Mouse (Mus musculus) erythroblast, embryonic 14.5 days (primary cell): ENCODE results near the gene Nkd1.

ENCODE experiments used
- GATA1 ChIP-seq: IDR thresholded peaks from 2 replicates; pipeline ENCODE4 v1.6.1; 2012; ENCODE audit warnings: low read length, inconsistent platforms, mixed read lengths
- TAL1 ChIP-seq: IDR thresholded peaks from 3 replicates; pipeline ENCODE4 v1.6.1; 2012; ENCODE audit warnings: low read length, inconsistent platforms, mixed read lengths

- TF ChIP-seq TAL1 (no peak), GATA1 (no peak)
Measured at GRCm38 (mm10) chr8:88520985-88521527, at the start of gene Nkd1.
